ENCODE assay signal across 16 mouse cellular contexts in genomic region chr10:78162646-78163045, GRCm38 (mm10).
"Had no signal": no experiment of that assay in that cellular context is flagged by ENCODE, and none has a peak within 500 bp of the region (broad histone marks: within the 10 kb centered on the region; RNA-seq: fewer than 3 reads in every experiment).

No protein-coding gene starts in this region.

- H3K9me3 ChIP-seq: limb, embryonic 10.5 days; liver, embryonic 15.5 days; neural tube, embryonic 15.5 days had no signal

- H3K4me2 ChIP-seq: liver, embryonic 11.5 days; liver, embryonic 15.5 days; neural tube, embryonic 15.5 days had no signal

- ATAC-seq: intestine, postnatal 0 days; lung, postnatal 0 days had no signal

- DNase-seq: kidney, adult 8-10 months; kidney, postnatal 25 days; lung, adult 2 months; lung, postnatal 36 days; midbrain, embryonic 14.5 days; right cerebral cortex, adult 18-20 months; right cerebral cortex, postnatal 25 days; thymus, postnatal 4 days had no signal

- H3K27ac ChIP-seq: left cerebral cortex, adult 2 months; limb, embryonic 10.5 days; liver, embryonic 15.5 days; neural tube, embryonic 15.5 days had no signal

- H3K9ac ChIP-seq: liver, embryonic 15.5 days; neural tube, embryonic 15.5 days had no signal

- H3K4me3 ChIP-seq: left cerebral cortex, adult 2 months; limb, embryonic 10.5 days; liver, embryonic 15.5 days; myocyte; neural tube, embryonic 15.5 days had no signal

- H3K27me3 ChIP-seq: liver, embryonic 15.5 days; neural tube, embryonic 15.5 days had no signal
